Mouse (Mus musculus) hindbrain, embryonic 10.5 days (tissue): ENCODE results near the gene Phf12. TPM values are rescaled to one million over a fixed set of nuclear protein-coding genes. Genes with fewer than 3 reads are reported as not detected.

Source experiments
- DNase-seq: peaks from one replicate; pipeline ENCODE4 v3.0.0-alpha.2; 2017; ENCODE audit warnings: low spot score
- H3K27ac ChIP-seq: fragments of 300-500 bp; sonication (generic); 2 replicates; pipeline ENCODE4 v1.5.1; 2016; ENCODE audit warnings: mild to moderate bottlenecking, moderate library complexity
- H3K27me3 ChIP-seq: fragments of 300-500 bp; sonication (generic); 2 replicates; pipeline ENCODE4 v1.6.1; 2016; ENCODE audit warnings: mild to moderate bottlenecking; ENCODE audit not compliant: poor library complexity, insufficient read depth, severe bottlenecking
- H3K36me3 ChIP-seq: fragments of 300-500 bp; sonication (generic); 2 replicates; pipeline ENCODE4 v1.6.1; 2016; ENCODE audit warnings: mild to moderate bottlenecking, moderate library complexity
- H3K4me1 ChIP-seq: fragments of 300-500 bp; sonication (generic); replicated peaks from 2 replicates; pipeline ENCODE4 v1.6.1; 2016; ENCODE audit warnings: mild to moderate bottlenecking
- H3K4me3 ChIP-seq: fragments of 300-500 bp; sonication (generic); 2 replicates; pipeline ENCODE4 v1.5.1; 2016; ENCODE audit warnings: mild to moderate bottlenecking, moderate library complexity
- H3K9me3 ChIP-seq: fragments of 300-500 bp; sonication (generic); 2 replicates; pipeline ENCODE4 v1.6.1; 2016; ENCODE audit warnings: mild to moderate bottlenecking, moderate library complexity
- WGBS: fragments of 180-500 bp; shearing (Covaris S2); methylation state at CpG from one replicate; pipeline ENCODE4 v1.1.7; 2016; 5-methylcytosine and 5-hydroxymethylcytosine counted together
- polyA plus RNA-seq: library from polyadenylated mRNA; unstranded; fragments of >200 nt; fragmentation: Nextera tagmentation; extraction: Ambion mirVana; gene quantifications from 2 replicates; pipeline ENCODE4 v1.2.1, GENCODE M21; 2016

Phf12 gene
- 14.5 and 19.7 TPM in 2 replicates for polyA plus RNA-seq

DNA sequence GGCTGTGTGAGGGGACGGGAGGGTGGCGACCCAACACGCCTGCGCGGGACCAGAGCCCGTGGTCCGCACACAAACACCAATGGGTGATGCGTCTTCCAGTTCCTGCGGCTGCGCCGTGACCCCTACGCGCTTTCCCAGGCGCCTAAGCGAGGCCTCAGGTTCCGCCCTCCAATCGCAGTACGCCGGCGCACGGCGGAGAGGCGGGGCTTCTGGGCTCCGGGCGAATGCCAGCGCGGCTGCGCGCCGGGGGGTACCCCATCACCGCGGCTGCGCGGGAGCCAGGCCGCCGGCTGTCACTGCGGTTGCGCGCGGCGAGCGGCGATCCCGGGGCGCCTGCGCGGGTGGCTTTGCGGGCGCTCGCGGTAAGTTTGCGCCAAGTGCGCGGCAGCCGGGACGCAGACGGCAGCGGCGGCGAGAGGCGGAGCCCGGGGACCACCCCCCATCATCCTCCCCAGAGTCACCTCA is at the start of gene Phf12:
TSS of gene Phf12 (plus strand) at position 314 of the 465 bp plus-strand sequence.
- no peaks in the 10 kb centered on the region for H3K9me3 ChIP-seq
- peak within 1 kb of the TSS; percentile 97 for H3K27ac ChIP-seq
- under 1% methylated on average over 59 of the region's 62 CpGs for WGBS
- peaks cover 28% of the 10 kb centered on the region for H3K4me1 ChIP-seq
- peaks cover 9% of the 10 kb centered on the region for H3K27me3 ChIP-seq
- H3K4me3 ChIP-seq = peak within 1 kb of the TSS; percentile 100
- peak; percentile 100 for DNase-seq
- H3K36me3 ChIP-seq = peaks cover 19% of the 10 kb centered on the region

DNA sequence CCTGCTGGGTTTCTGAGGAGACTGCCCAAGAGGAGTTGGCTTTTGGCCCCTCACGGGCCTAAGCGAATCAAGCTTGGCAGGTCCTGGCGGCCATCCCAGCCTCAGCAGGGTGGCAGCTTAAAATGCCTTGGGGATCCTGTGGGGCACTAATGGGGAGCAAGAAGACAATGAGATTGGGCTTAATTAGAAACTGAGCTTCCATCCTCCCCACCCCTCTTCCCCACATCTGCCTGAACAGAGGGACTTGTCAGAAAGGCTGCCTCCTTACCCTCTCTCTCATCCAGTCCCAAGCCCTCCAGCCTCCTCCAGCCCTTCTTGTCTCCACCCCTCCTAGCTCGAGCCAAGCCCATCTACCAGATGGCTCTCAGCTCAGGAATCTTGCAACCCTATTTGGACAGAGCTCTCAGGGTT is 48.4 kb upstream of the Phf12 start:
- Histone ChIP-seq H3K4me3 (no peak overlapping the region), H3K36me3 (no peaks in the 10 kb centered on the region), H3K9me3 (no peaks in the 10 kb centered on the region), H3K4me1 (peaks cover 59% of the 10 kb centered on the region), H3K27me3 (peaks cover 100% of the 10 kb centered on the region), H3K27ac (0 out of 2 replicates have a peak overlapping the region, but pooled peaks have one; percentile 1)
- no peak for DNase-seq
- 3% methylated on average over 4 of the region's 4 CpGs for WGBS

DNA sequence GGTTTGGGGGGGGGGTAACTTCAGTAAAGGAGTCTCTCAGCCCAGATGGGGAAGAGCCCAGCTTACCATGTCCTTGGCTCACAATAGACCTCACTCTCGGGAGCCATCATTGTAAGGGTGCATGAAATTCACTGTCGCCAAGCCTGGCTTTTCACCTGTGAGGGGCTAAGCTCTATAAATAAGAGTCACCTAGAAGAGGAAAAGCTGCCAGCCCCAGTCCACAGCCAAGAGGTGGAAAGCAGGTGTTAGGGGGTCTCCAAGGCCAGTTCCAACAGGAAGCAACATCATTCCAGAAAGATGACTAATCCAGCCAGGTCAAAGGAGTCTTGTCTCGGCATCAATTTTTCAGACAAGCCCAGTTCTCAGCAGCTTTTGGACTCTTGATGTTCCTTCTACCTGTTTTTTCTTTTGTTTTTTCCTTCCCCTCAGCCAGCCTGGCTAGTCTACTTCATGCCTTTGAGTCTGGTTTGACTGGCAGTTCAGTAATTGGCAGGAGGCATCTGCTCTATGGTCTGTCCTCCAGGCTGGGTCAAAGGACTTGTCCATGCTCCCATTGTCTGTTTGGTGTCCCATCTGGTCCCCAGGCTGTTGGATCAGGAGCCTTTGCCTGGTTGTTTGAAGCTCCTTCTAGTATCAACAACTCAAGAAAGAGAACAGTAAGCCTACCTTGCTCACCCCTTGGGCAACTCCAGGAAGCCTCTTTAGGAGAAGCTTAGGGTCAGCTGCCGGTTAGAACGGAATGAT is 47.8 kb upstream of the Phf12 start:
- peaks cover 100% of the 10 kb centered on the region for H3K27me3 ChIP-seq
- no peak overlapping the region for H3K4me3 ChIP-seq
- peak overlapping the region; percentile 1; the same call in 1 of the 2 replicates for H3K27ac ChIP-seq
- H3K4me1 ChIP-seq = peaks cover 56% of the 10 kb centered on the region
- no peaks in the 10 kb centered on the region for H3K9me3 ChIP-seq
- WGBS = 50% methylated on average over 5 of the region's 5 CpGs
- no peaks in the 10 kb centered on the region for H3K36me3 ChIP-seq
- DNase-seq = no peak

DNA sequence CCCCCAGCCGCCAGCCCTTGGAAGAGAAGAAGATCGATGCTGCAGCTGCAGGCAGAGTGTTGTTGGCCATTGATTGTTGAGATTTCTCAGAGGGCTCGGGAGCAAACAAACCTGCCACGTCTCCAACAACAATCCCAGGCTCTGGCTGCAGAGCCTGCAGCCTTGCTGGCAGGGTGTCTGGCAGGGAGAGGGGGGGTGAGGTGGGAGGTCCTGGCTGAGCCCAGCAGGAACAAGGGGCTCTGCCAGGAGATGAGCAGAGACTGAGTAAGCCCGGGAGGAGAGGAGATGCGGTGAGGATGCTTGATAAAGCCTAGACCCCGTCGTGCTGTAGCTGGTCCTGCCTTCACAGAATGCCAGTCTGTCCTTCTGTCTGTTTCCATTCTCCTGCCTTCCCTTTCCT is 45.7 kb upstream of the Phf12 start:
- Histone ChIP-seq H3K4me1 (peaks cover 48% of the 10 kb centered on the region), H3K27ac (no peak overlapping the region), H3K27me3 (peaks cover 100% of the 10 kb centered on the region), H3K9me3 (no peaks in the 10 kb centered on the region), H3K36me3 (no peaks in the 10 kb centered on the region), H3K4me3 (no peak overlapping the region)
- DNase-seq = no peak
- 7% methylated on average over 8 of the region's 8 CpGs for whole genome bisulfite sequencing

DNA sequence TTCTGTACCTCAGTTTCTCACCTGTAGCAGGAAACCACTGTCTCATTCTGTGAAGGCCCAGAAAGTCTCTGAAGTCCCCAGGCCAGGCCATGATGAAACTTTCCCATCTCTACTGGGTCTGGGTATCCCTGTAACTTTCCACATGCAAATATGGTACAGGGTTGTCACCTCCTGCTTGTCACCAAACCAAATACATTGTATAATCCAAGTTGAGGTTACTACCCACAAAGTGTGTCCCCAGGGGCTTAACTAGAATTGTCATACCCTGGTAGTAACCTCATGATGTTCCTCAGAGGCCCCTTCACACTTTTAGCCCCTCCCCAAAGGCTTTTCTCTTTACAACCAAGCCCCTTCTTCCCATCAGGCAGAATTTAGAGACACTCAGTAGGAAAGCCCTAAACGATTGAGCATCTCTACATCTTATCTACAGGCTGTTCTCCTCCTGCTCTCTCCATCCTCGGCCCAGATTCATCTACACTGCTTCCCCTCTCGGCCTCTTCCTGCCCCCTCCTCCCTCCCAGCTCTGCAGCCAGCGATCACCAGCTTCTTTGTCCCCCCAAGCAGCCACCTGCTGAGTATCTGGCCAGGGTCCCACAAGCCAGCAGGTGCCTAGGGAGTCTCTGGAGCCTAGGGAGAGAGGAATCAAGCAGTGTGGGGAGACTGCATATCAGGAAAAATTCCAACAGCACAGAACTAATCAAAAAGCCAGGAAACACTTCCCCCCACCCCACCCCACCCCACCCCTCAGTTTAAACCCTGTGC is 44.7 kb upstream of the Phf12 start:
- H3K27me3 ChIP-seq = peaks cover 100% of the 10 kb centered on the region
- WGBS = 23% methylated on average over 4 of the region's 4 CpGs

DNA sequence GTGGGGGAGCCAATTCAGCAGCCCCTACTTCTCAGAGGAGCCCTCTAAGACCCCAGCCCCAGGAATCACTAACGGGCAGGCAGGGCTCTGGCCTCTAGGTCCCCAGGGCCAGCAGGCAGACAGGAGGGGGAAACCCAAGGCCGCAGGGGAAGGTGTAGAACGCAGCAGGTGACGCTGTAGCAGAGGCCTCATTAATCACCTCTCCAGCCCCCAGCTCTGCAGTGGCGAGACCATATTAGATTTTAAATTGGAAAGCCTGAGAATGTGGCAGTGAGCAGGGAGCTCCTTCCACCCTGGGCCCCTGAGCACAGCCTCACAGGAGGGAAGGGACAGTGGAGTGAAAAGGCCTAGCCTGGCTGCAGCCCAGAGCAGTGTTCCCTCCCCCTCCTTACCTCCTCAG is 40.3 kb upstream of the Phf12 start:
- H3K4me1 ChIP-seq = peaks cover 39% of the 10 kb centered on the region
- H3K9me3 ChIP-seq = no peaks in the 10 kb centered on the region
- H3K36me3 ChIP-seq = no peaks in the 10 kb centered on the region
- peaks cover 96% of the 10 kb centered on the region for H3K27me3 ChIP-seq
- H3K27ac ChIP-seq = peak overlapping the region; percentile 66
- WGBS = 18% methylated on average over 5 of the region's 5 CpGs
- peak; percentile 21 for DNase-seq
- H3K4me3 ChIP-seq = no peak overlapping the region

More for the DNA sequence above, 44.7 kb upstream of the Phf12 start:
- Histone ChIP-seq H3K36me3 (no peaks in the 10 kb centered on the region), H3K4me3 (no peak overlapping the region), H3K4me1 (peaks cover 48% of the 10 kb centered on the region), H3K27ac (no peak overlapping the region), H3K9me3 (no peaks in the 10 kb centered on the region)
- DNase-seq = no peak

DNA sequence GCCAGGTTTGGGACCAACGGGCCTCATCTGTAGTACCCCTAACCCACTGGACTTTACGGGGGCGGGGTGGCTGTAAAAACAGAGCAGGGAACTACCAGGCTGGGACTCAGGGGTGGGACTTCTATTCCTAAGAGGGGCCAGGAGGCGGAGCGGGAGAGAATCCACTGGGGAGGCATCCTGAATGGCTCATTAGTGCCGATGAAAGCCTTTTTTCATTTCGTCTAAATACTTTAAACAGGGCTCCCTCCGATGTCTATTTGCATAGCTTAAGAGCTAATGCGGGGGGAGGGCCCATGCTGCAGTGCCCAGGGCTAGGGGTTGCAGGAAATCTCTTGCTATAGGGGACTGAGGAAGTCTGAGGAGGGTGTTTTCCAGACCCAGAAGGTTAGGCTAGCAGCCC is 34.7 kb upstream of the Phf12 start:
- H3K4me3 ChIP-seq = peak overlapping the region; percentile 32
- no peaks in the 10 kb centered on the region for H3K9me3 ChIP-seq
- WGBS = 2% methylated on average over 9 of the region's 9 CpGs
- peaks cover 27% of the 10 kb centered on the region for H3K4me1 ChIP-seq
- H3K27ac ChIP-seq = peak overlapping the region; percentile 66
- DNase-seq = peak; percentile 42
- no peaks in the 10 kb centered on the region for H3K36me3 ChIP-seq
- peaks cover 91% of the 10 kb centered on the region for H3K27me3 ChIP-seq

DNA sequence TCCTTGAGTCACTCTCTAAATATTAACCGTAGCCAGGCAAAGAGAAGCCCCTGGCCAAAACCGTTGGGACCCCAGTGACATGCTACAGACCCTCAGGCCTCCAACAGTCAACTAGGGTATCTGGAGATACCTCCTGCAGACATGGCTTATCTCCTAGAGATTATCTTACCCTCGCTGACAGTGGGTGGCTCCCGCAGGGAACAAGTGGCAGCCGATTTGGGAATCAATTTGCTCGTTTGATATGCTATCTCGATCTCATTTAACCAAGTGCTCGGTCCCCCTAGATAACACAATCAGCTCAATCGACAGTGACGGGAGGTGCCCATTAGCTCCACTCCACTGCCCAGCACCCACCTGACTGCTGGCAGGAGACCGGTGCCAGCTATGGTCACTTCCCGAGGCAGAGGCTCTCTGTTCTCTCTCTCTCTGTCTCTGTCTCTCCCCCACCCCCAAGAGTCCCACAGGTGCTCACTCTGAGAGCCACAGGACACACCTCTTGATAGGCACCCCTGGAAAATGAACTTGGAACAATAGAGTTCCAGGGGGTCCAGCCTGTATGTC is 32.3 kb upstream of the Phf12 start:
- Histone ChIP-seq H3K36me3 (no peaks in the 10 kb centered on the region), H3K27me3 (peaks cover 94% of the 10 kb centered on the region), H3K4me1 (peaks cover 17% of the 10 kb centered on the region), H3K4me3 (no peak overlapping the region), H3K9me3 (no peaks in the 10 kb centered on the region), H3K27ac (no peak overlapping the region)
- DNase-seq = no peak
- WGBS = 32% methylated on average over 12 of the region's 12 CpGs

DNA sequence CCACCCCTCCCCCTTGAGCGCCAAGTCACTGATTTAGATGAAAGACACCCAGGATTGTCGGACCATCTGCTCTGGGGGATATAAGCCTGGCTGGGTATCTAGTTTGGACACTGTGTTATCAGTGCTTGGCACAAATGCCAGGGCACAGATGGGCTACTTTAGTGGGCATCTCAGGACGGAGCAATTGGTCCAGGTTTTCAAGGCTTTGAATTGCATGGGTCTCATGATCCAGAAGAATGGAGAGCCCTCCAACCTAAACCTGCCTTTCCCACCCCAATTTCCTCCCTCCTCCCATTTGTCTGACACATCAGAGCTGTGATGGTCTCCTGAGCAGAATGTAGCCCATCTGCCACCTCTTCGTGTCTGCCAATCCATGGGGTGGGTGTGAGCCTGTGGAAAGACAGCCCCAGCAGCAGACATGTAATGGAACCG is 31.7 kb upstream of the Phf12 start:
- Histone ChIP-seq H3K9me3 (no peaks in the 10 kb centered on the region), H3K27me3 (peaks cover 94% of the 10 kb centered on the region), H3K4me3 (no peak overlapping the region), H3K36me3 (no peaks in the 10 kb centered on the region), H3K27ac (no peak overlapping the region), H3K4me1 (peaks cover 17% of the 10 kb centered on the region)
- DNase-seq = no peak
- WGBS = 67% methylated on average over 5 of the region's 5 CpGs

DNA sequence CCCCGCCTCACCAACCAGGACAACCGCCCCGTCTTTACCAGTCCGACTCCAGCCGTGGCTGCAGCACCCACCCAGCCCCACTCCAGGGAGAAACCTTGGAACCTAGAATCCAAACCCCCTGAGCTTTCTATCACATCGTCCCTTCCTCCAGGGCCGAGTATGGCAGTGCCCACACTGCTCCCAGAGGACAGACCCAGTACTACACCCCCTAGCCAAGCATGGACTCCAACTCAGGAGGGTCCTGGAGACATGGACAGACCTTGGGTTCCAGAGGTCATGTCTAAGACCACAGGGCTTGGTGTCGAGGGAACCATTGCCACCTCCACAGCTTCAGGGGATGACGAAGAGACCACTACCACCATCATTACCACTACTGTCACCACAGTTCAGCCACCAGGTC is 28.9 kb upstream of the Phf12 start:
- Histone ChIP-seq H3K4me1 (peaks cover 8% of the 10 kb centered on the region), H3K27me3 (peaks cover 95% of the 10 kb centered on the region), H3K27ac (no peak overlapping the region), H3K9me3 (no peaks in the 10 kb centered on the region), H3K4me3 (no peak overlapping the region), H3K36me3 (no peaks in the 10 kb centered on the region)
- 44% methylated on average over 9 of the region's 9 CpGs for WGBS
- peak; percentile 46 for DNase-seq

DNA sequence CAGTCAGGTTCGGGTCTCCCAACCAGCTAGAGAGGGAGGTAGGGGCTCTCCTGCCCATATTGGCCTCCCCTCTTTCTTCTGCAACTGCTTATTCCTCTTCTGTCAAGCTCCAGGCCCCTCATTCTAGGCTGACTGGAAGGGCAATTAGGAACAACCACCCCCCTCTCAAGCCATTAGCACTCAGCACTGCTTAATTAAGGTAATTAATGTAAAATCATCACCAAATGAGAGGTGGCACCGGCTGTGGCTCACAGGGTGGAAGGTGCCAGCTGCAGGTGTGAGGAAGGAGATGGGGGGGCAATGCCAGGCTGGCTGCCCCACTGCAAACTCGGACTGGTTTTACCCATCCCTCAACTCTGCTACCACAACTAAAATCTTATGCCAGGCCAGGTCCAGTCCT is 26.1 kb upstream of the Phf12 start:
- H3K36me3 ChIP-seq = no peaks in the 10 kb centered on the region
- no peak for DNase-seq
- 66% methylated on average over 3 of the region's 3 CpGs for WGBS
- peaks cover 98% of the 10 kb centered on the region for H3K27me3 ChIP-seq
- no peaks in the 10 kb centered on the region for H3K9me3 ChIP-seq
- peaks cover 31% of the 10 kb centered on the region for H3K4me1 ChIP-seq
- H3K27ac ChIP-seq = no peak overlapping the region
- H3K4me3 ChIP-seq = no peak overlapping the region

DNA sequence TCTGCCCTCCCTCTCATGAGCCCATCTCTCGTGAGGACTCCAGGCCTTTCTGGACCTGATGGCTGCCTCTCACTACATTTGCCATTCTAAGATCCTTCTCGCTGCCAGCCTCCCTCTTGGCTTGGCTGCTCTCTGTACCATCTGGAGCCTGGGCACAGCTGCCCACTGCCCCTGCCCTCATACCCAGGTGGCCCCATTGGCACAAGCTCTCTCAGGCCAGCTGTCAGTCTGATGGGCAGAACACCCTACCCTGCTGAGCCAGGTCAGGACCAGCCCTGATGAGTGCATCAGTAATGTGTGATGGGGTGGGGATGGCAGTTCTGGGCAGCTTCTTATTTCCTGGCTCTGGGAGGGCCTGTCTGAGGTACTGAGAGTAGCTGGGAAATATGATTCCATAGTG is 24.3 kb upstream of the Phf12 start:
- H3K27ac ChIP-seq = no peak overlapping the region; the same call in 1 of the 2 replicates
- peaks cover 99% of the 10 kb centered on the region for H3K27me3 ChIP-seq
- no peaks in the 10 kb centered on the region for H3K9me3 ChIP-seq
- 88% methylated on average over 2 of the region's 2 CpGs for WGBS
- no peak overlapping the region for H3K4me3 ChIP-seq
- DNase-seq = no peak
- H3K4me1 ChIP-seq = peaks cover 31% of the 10 kb centered on the region
- H3K36me3 ChIP-seq = no peaks in the 10 kb centered on the region

DNA sequence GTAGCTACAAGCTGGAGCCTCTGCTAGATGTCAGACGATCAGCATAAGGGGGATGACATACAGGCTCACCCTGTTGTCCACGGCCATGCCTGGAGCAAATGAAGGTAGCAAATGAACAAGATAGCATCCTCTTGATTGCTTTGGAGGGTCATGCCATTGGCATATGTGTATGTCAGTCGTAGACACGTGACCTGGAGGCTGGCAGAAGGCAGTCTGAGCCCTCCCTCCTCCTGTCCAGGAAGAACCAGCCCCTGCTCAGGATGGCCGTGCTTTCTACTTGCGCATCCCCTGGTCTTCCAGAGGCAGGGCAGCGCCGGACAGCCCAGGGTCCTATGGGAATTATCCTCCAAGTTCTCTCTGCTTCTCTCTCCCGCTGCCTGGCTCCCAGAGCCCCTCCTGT is 23.6 kb upstream of the Phf12 start:
- H3K4me1 ChIP-seq = peaks cover 31% of the 10 kb centered on the region
- 72% methylated on average over 9 of the region's 9 CpGs for WGBS
- no peak for DNase-seq
- H3K4me3 ChIP-seq = no peak overlapping the region
- no peaks in the 10 kb centered on the region for H3K9me3 ChIP-seq
- H3K36me3 ChIP-seq = no peaks in the 10 kb centered on the region
- H3K27ac ChIP-seq = peak overlapping the region; percentile 17; the same call in 1 of the 2 replicates
- H3K27me3 ChIP-seq = peaks cover 92% of the 10 kb centered on the region
